Mouse (Mus musculus): ENCODE results near the gene Huwe1.

The Huwe1 gene

GRCm38 (mm10) chrX:151800701-151801511 is at the start of gene Huwe1:
Gene Huwe1 (plus strand): TSS chrX:151800807.
- peak; percentile 37 for DNase-seq (ENCODE audit: low read depth)

GRCm38 (mm10) chrX:151780348-151780747 is 20.3 kb upstream of the Huwe1 start:
- no peak for DNase-seq (ENCODE audit: low read depth)

GRCm38 (mm10) chrX:151782939-151783338 is 17.7 kb upstream of the Huwe1 start:
- DNase-seq (ENCODE audit: low read depth), result no peak

GRCm38 (mm10) chrX:151792766-151793165 is 7.8 kb upstream of the Huwe1 start:
- no peak for DNase-seq (ENCODE audit: low read depth)

DNA sequence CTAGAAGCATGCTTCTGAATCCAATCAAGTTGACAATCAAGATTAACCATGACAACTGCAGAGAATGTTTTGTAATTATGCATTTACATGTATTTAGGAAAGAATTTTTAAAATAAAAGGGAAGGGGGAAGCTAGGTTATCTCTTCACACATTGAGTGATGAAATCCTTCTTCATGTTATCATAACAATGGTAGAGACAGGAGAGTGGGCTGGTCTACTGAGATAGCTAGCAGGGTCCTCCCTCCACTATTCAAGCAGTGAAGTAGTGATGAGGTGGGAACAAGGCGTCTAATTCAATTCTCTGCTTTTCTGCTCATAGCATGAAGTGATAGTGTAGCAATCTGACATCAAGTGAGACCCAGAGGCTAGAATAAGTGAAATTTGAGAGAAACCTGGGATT is 2.6 kb upstream of the Huwe1 start:
- no peak for DNase-seq (ENCODE audit: low read depth)

DNA sequence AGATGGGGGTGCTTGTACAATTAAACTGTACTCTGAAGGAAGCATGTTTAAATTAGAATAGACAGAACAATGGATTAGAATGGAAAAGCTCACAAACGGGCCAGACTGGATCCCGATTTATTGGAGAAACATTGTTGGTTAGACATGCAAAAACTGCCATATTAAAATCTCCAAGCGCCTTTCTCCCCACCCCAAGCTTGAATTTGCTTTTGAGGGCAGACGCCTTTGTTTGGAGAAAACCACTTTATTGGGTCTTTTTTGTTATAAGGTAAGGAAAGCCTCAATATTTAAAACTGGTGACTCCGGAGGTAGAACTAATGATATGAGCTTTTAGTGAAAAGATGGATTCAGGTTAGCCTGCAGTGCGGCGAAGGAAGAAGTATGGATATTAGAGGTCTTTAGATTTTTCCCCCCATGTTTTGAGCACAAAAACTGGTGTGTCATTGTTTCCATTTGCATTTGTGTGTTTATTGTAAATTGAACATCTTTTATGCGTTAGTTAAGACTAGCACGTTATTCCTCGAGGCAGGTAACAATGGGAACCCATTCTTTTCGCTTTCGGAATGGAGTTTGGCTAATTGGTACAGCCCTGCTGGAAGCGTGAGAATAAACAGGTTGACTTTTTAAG is 1.8 kb downstream of the Huwe1 start:
- no peak for DNase-seq (ENCODE audit: low read depth)

DNA sequence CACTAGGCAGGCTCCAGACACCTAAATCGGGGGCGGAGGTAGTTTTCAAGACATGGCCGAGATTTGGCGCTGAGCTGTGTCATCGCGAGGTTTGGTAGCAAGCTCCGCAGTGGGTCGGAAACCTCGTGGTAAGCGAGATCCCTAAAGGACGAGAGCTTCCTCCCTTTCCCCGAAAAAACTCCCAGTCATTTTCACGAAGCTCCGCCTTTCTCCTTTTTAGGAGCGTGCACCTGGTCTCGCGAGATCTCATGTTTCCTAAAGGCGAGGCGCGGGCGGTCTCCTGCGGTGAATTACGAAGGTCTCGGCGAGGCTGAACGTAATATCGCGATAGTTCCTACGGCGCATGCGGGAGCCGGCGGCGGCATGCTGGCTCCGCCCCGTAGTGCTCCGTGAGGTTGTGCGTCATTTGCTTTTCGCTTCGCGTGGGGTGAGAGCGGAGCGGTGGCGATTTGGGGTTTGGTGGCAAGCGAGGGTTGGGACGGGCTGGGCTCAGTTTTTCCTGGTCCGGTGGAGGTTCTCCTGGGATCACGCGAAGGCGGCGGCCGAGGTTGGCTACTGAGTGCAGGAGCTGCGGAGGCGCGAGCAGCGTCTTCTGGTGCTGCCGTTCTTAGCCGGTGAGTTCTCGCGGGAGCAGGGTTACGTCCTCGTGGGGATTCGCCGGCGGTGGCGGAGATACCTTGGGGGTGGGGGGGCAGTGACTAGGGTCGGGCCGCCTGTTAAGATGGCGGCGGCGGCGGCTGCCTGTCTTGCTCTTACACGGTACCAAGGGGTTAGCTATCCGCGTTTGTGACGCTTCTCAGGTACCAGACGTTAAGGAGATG is 2.6 kb downstream of the Huwe1 start:
- peak; percentile 93 for DNase-seq (ENCODE audit: low read depth)

GRCm38 (mm10) chrX:151803777-151804101 is 3.1 kb downstream of the Huwe1 start:
- peak; percentile 39 for DNase-seq (ENCODE audit: low read depth)

GRCm38 (mm10) chrX:151804388-151804787 is 3.8 kb downstream of the Huwe1 start:
- no peak for DNase-seq (ENCODE audit: low read depth)

DNA sequence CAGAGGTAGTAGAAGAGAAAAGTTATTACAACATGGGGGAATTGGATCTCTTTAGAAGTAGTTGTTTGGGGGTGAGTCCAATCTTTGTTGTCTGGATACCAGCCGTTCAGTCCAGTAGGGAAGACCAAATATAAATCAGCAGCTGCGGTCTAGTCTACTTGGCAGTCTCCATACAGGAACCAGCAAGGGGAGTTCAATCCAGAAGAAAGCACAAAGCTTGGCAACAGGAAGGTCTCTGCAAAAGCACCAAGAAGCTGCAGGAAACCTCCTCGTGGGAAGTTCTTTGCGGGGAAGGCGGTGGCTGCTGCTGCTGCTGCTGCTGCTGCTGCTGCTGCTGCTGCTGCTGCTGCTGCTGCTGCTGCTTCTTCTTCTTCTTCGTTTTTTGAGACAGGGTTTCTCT is 10.9 kb downstream of the Huwe1 start:
- no peak for DNase-seq (ENCODE audit: low read depth)

- no peak for DNase-seq (ENCODE audit: low read depth)
These were observed 13.0 kb downstream of the Huwe1 start for GRCm38 (mm10) chrX:151813656-151814055.

- no peak for DNase-seq (ENCODE audit: low read depth)
These were observed 17.1 kb downstream of the Huwe1 start for GRCm38 (mm10) chrX:151817712-151818111.

DNA sequence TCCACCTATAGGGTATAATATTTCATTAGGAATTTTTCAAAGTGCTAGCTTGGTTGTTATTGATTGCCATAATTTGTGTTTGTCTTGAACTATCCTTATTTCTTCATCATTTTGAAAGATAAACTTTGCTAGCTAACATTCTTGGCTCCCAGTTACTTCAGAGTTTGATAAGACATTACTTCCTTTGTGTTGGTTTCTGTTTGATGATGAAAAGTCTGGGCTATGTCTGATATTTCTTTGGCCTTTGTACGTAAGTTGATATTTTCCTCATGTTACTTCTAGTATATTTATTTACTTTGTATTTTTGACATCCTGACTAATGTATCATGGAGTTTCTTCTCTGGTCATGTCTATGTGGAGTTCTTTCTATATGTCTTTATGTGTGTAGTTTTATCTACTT is 28.4 kb downstream of the Huwe1 start:
- no peak for DNase-seq (ENCODE audit: low read depth)

GRCm38 (mm10) chrX:151831260-151831659 is 30.7 kb downstream of the Huwe1 start:
- DNase-seq (ENCODE audit: low read depth), result no peak

DNA sequence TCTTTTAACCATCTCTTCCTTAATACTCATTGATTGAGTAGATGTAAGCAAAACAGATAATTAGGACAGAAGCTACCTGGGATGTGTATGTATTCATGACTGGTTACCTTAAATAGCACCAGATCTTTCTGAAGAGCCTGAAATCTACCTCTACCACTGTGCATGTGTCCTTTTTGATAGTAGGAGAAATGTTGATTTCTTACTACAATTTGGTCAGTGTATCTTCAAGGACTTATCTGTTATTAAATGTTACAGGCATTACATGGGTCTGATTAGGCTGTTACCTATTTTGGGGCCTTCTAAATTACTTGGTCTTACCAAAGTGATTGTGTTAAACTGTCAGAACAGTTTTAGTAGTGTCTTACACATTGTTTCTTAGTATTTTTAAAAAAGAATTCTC is 32.4 kb downstream of the Huwe1 start:
- no peak for DNase-seq (ENCODE audit: low read depth)

DNA sequence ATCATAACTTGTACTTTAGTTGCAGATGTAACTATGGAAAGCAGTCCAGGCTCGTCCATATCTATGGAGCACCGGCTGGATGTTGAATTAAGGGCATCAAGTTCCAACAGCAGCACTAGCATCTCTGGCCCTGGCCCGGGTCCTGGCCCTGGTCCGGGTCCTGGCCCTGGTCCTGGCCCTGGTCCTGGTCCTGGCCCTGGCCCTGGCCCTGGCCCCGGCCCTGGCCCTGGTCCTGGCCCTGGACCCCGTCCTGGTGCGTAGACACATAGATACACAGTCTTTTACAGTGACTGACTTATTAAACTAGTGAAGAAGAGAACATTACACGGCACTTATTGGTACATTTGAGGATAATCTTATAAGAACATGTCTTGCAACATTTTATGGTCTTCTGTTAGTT is 58.8 kb downstream of the Huwe1 start:
- no peak for DNase-seq (ENCODE audit: low read depth)

DNA sequence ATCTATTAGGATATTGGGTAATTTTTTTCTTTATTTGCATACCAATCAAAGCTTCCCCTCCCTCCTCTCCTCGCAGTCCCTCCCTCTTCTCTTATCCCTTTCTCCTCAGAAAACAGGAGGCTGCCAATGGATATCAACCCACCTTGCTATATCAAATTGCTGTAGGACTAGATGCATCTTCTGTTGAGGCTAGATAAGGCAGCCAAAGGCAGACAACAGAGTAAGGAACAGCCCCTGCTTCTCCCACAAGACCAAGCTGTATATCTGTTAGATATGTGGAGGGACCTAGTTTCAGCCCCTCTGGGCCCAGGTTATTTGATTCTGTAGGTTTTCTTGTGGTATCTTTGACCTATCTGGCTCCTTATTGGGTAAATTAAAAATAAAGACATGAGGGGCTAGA is 110.1 kb downstream of the Huwe1 start:
- no peak for DNase-seq (ENCODE audit: low read depth)

- DNase-seq (ENCODE audit: low read depth), result no peak
These were observed 111.7 kb downstream of the Huwe1 start for GRCm38 (mm10) chrX:151912267-151912666.

GRCm38 (mm10) chrX:151929390-151929789 is 128.8 kb downstream of the Huwe1 start:
- no peak for DNase-seq (ENCODE audit: low read depth)

GRCm38 (mm10) chrX:151938852-151939251 is 138.2 kb downstream of the Huwe1 start:
- DNase-seq (ENCODE audit: low read depth), result no peak

- no peak for DNase-seq (ENCODE audit: low read depth)
These were observed 146.4 kb downstream of the Huwe1 start for GRCm38 (mm10) chrX:151946986-151947385.

GRCm38 (mm10) chrX:151947781-151948180 is 147.2 kb downstream of the Huwe1 start:
- DNase-seq (ENCODE audit: low read depth), result no peak

GRCm38 (mm10) chrX:151950231-151950630 is 149.6 kb downstream of the Huwe1 start:
- DNase-seq (ENCODE audit: low read depth), result no peak

All from c-Kit-positive CD71-negative TER-119-negative erythroid progenitor cells, embryonic 14.5 days (primary cell).